Mouse (Mus musculus) spleen, adult 18-20 months (tissue): Measurements from ENCODE around the gene Nlrp4f.
A peak's percentile ranks its signal among the peaks of the same experiment; 100 is the strongest.

Source experiments
- DNase-seq, 2 experiments: peaks; one replicate each; pipeline ENCODE4 v3.0.0; 2022; ENCODE audit warnings: mixed read lengths in 2 of 2

The Nlrp4f gene

DNA sequence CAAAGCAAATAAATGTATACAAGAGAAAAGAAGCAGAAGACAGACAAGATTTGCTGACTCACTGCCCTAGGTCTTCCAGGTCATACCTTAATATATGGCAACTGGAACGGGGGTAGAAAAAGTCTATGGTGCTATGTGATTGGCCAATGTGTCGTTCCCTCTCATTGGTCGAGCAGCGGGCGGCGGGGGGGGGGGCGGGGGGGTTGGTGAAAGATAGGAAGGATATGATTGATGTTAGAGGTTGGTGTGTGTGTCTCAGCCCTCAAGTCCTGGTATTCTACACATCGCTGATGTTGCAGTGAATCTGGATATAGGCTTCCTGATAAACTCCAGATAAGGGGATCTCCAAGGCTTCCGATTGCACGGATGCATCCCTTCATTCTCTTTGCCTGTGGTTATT, at the start of gene Nlrp4f:
Nlrp4f (minus strand) TSS at position 101 of the 400 bp plus-strand sequence.
- no peak for DNase-seq

DNA sequence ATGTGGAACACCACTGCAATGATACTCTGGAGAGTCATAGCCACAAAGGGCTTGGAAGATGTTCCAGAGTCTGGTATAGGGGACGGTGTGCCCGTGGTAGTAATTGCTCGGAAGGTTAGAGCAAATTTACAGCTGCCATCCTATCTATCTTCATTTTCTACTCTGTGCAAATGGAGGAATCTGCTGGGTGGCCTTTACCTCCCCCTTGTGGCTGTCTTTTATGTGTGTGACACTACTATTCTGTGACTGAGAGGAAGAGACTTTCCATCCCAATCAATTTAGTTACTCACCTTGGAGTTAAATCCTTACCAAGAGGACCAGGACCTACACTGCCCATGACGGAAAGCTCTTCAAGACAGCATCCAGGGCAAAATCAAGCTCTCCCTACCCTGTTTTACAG, 37.5 kb upstream of the Nlrp4f start:
- DNase-seq = no peak

DNA sequence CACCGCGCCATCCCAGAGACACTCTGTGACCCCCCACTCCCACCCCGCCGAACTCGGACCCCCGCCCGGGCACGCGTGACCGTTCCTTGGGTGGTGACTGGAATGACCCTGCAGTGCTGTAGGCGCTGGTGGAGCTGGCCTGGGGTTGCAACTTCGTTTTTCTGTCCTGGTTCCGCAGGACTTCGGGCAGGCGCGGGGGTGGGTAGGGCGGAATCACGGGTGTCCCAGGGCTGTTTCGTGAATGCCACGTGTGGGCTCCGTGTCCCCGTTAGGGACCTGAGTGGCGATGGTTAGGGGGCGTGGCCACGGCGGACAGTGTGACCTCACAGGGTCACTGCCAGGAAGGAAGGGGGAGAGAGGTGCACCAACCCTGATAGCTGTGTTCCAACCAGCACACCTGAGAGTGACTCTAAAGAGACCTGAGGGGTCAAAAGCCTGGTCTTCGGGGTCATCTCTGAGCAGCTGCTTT, 36.6 kb upstream of the Nlrp4f start:
- DNase-seq = peak; percentile 10 to 18

DNA sequence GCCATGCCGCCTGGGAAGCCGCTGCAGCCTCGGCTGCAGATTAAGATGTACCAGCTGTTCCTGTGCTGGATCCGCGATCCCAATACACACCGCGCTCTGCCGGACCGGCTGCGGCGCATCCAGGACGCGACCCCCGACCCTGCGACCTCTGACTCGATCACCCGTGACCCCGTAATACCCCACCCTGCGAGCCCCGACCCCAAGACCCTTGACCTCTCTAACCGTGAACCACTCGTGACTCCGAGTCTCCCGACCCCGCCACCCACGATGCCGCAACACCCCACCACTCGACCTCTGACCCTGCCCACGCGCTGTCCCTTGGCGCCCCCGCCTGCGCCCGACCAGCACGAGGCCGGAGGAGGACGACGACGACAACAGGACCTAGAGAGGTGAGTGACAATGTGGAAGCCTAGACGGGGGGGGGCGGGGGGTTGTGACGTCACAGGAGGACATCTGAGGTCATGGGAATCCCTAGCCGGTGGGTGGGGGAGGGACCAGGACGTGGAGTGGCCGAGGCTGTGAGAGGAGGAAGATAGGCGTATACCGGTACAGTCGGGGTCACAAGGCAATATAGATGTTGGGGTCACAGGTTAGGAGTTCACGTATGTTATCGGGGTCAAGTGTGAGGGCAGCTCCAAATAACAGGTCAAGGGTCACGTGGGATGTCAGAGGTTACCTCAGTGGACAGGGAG, 36.0 kb upstream of the Nlrp4f start:
- DNase-seq = peak in 1 of 2 experiments; percentile 12

DNA sequence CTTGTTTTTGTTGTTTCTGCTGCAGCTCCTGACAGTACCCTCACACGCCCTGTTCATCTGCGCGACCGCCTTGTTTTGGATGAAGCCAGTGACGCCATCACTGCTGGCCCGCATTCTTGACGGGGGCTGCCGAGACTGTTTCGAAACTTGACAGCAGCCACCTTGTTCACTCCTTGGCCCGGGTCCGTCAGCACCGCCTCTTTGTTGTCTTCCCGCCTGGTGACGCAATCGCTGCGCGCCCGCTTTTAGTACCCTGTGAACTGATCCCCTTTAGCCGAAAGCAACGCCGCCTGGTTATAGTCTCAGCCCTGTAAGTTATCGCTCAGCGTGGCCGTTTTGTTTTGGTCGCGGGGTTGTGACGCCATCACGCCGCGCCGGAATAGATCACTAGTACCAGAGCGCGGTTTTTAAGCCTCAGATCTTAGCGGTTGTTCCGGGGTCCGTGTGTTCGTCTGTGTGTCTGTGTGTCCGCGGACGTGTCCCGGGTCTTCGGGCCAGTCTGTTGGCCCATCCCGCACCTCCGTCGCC, 35.4 kb upstream of the Nlrp4f start:
- peak; percentile 87 to 93 for DNase-seq

DNA sequence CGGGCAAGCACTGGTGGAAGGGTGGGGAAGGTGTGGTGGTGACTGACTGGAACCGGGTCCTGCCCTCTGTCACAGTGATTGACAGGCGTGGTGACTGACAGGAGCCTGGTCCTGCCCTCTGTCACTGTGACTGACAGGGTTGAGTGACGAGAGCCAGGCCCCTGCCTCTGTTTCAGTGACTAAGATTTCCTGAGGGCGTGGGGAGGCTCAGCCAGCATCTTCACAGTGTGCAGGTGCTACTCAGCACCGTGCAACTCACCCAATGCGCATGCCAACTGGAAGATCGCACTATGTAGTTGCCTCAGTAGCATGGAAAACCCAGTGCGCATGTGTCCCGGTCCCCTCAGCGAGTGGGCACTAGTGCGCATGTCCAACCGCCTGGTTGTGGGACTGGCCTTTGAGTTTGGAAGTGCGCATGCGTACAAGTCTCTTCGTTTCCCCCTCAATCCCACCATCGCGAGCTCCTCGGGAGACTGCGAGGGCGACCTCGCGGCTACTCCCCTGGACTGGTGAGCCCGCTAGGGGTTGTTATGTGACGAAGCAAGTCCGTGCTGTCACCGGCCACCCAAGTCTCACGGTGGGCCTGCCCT, 34.8 kb upstream of the Nlrp4f start:
- DNase-seq = peak; percentile 93 to 94

DNA sequence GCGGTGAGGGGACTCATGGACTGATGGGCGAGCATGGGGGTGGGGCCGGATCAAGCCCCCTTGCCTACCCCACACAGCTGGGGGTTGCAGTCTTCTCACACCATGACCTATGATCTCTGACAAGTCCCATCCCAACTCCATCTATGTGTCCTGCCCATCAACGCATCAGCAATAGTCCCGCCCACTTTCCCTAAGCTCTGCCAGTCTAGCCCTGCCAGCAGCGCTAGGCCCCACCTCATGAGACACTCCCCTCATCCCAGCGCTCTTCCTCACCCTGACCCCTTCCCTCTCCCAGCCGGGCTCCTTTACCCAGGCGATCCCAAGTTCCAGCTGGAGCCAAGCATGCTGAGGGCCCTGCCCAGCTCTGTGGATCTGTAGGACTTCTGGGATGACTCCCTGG, 31.4 kb upstream of the Nlrp4f start:
- DNase-seq = no peak

DNA sequence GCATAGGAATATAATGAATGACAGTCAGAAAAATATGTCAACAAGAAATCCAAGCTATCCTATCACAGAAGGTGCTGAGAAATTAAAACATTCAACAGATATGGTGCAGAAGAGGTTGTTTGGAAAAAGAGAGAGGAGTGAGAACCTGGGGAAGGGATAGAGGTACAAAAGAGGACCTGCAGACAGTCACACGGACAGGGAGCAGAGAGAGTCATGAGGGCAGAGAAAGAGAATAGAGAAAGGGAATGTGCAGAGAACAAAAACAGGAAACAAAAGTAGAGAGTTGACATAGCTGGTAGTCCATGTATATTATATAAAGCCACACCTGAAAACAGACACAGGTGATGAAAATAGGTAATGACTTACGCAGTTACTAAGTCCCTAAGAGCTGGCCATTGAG, 20.9 kb upstream of the Nlrp4f start:
- DNase-seq = no peak

DNA sequence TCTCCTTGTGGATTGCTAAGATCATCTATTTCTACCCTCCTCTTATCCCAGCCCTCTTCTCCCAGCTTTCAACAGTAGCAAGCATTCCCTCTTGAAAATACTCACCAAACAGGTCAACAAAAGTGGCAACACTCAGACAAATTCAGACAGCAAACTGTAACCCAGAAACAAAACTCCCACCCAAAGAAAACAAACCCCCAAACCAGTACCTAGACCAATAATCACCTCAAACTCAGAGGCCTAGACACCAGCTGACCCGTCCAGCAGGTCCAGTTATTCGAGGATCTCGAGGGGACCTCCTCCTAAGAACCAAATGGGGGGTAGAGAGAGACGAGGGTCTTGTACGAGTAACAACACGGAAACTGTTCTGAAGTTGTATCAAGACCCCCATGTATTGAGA, 20.2 kb upstream of the Nlrp4f start:
- no peak for DNase-seq

DNA sequence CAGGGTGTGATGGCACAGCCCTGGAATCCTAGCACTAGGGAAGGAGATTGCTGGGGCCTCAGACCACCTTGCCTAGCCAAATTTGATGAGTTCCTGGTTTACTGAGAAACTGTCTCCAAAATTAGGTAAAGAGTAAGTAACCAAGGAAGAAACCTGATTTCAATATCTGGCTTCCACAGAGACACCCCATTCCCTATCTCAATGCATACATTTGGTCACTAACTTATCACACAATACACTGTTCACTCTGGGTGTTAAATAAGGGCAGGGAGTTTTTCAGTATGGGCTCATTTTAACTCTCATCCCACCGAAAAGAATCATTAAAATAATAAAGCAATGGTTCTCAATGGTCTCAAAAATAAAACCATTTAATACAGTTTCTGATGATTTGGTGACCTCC, 5.1 kb downstream of the Nlrp4f start:
- no peak for DNase-seq

DNA sequence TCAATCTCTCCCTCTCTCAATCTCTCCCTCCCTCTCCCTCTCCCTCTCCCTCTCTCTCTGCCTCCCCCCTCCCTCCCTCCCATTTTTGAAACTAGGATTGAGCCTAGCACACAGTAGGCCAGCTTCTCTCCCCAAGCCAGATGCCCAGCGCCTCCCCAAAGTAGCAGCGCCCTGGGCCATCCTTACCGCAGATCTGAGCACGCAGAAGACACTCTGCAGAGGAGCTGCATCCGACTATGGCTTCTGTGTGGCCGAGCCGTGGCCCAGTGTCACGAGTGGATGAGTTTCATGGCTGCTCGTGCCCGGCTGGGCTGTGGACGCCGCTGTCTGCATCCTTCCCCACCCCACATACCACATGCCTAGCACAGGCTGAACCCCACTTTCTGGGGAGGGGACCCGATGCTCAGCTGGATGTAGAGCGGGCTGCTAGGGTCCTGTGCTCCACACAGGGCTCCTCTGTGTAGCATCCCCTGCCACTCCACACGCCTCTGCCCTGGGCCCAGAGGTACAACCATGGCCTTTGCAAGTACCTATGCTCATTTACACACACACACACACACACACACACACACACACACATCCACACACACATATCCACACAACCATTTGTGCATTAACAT, 29.2 kb downstream of the Nlrp4f start:
- no peak for DNase-seq

DNA sequence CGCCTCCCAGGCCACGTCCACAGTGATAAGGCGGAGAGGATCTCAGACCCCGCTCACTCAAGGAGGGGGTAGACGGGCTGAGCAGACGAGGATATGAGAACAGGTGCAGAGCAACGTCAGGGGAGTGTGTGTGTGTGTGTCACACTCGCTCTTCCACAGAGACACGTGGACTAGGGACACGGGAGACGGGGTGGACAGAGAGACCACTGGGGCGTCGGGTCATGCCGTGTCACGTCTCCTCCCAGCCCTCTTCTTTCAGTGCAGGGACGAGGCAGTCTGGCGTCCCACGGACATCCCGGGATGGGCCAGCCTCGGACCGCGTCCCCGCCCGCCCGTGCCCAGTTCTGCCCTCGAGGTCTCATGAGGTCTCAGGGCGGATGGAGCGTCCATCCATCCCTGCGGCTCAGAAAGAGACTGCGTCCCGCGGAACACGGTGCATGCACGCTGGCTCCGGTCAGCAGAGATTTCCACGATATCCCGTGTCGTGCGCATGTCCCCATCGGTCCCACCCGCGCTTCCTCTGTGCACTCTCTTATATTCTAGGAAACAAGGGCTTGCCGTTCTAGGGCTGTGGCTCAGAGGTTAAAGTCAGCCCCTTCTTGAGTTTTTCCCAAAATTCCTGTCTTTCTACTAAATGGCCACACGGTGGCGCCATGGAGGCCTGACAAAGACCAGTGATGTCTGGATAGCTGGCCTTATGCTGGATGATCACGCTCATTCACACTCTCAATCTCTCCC, 29.9 kb downstream of the Nlrp4f start:
- DNase-seq = peak; percentile 4 to 37

DNA sequence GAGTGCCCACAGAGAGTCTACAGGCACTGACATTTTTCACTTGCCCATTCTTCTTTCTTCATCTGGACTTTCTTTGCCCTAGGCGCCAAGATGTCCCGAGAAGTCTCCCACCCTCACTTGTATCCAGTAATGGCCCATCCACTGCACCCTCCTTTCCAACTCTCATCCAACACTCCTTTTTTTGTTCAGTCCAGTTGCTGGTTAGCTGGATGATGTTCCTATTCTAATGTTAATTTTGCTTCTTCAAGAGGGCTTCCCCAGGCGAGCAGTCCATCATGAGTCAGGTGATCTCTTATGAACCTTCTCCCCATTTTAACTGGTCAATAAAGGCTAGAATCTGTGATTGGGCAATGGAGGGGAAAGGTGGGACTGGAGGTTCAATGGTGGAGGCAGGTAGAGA, 31.7 kb downstream of the Nlrp4f start:
- DNase-seq = no peak

DNA sequence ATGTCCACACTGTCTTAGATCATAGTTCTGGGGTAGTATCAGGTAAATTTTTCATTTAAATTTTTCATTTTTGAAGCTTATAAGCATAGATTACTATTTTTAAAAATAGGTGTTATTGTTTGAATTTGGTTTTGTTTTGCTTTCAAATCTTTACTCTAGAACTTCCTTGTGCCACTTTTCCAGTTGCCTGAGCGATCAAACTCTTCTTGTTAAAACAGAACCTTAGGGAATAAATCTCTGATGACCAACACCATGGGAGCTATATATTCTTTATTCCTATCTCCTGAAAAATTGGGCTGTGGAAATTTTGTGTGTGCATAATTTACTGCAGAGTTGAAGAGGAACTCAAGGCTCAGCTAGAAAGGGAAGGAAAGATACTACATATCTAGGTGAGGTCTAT, 55.8 kb downstream of the Nlrp4f start, which contains the start of gene Olfr466:
Olfr466 (plus strand) TSS at position 301 of the 400 bp plus-strand sequence.
- DNase-seq = no peak

DNA sequence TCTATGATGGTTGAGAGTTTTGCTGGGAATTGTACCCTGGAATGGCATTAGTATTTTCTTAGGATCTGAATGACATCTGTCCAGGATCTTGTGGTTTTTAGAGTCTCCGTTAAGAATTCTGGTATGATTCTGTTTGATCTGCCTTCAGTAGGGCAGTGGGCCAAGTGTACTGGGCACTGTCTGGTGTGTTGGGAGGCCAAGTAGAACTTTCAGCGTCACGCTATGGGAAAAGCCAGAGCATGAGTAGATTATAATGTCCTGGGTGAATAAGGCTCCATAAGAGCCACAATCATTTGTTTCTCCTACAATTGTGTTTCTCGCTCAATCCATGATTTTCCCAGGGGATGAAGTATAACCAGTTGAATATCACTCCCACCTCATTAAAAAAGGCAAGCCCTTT, 68.0 kb downstream of the Nlrp4f start, which contains the start of gene Olfr465-ps1:
Olfr465-ps1 (plus strand) TSS at position 301 of the 400 bp plus-strand sequence.
- DNase-seq = no peak
